Mouse (Mus musculus) heart, adult 2 months (tissue): ENCODE data around the gene Krtap4-1. TPM values are rescaled to one million over a fixed set of nuclear protein-coding genes. Genes with fewer than 3 reads are reported as not detected.

Experiments
- DNase-seq, 2 experiments: peaks; one replicate each; pipeline ENCODE4 v3.0.0; 2021
- H3K27ac ChIP-seq: fragments of 200-600 bp; 2 replicates; pipeline ENCODE4 v1.8.1; 2022
- H3K27me3 ChIP-seq: fragments of 200-500 bp; 2 replicates; pipeline ENCODE4 v1.6.1; 2012; ENCODE audit warnings: mild to moderate bottlenecking, low read length, inconsistent platforms, mixed read lengths; ENCODE audit not compliant: control insufficient read depth, insufficient read depth
- H3K36me3 ChIP-seq: fragments of 200-500 bp; 2 replicates; pipeline ENCODE4 v1.6.1; 2012; ENCODE audit warnings: low read length, inconsistent platforms; ENCODE audit not compliant: control insufficient read depth, insufficient read depth
- H3K4me1 ChIP-seq: fragments of 200-500 bp; 2 replicates; pipeline ENCODE4 v1.6.1; 2011; ENCODE audit warnings: low read length; ENCODE audit not compliant: control insufficient read depth, insufficient read depth
- H3K4me3 ChIP-seq: fragments of 200-600 bp; 2 replicates; pipeline ENCODE4 v1.8.1; 2022
- H3K79me2 ChIP-seq: fragments of 200-500 bp; replicated peaks from 2 replicates; pipeline ENCODE4 v1.6.1; 2012; ENCODE audit warnings: mild to moderate bottlenecking, inconsistent platforms, low read length, moderate library complexity, mixed read lengths; ENCODE audit not compliant: control insufficient read depth, insufficient read depth
- H3K9ac ChIP-seq: fragments of 200-500 bp; 2 replicates; pipeline ENCODE4 v1.6.1; 2012; ENCODE audit warnings: low read depth, mild to moderate bottlenecking, control low read depth, inconsistent platforms, low read length, mixed read lengths
- CTCF ChIP-seq: fragments of 200-600 bp; IDR thresholded peaks from 2 replicates; pipeline ENCODE4 v1.8.1; 2022; ENCODE audit warnings: antibody characterized with exemption, mild to moderate bottlenecking, moderate library complexity
- EP300 ChIP-seq: fragments of 200-500 bp; IDR thresholded peaks from 2 replicates; pipeline ENCODE4 v1.6.1; 2011; ENCODE audit warnings: low read depth, low read length, control low read depth; ENCODE audit not compliant: insufficient read depth
- POLR2A ChIP-seq: fragments of 200-500 bp; IDR thresholded peaks from 2 replicates; pipeline ENCODE4 v1.6.1; 2011; ENCODE audit warnings: mild to moderate bottlenecking, low read depth, low read length, control low read depth; ENCODE audit not compliant: insufficient read depth
- WGBS: fragments of 180-500 bp; shearing (Covaris S2); methylation state at CpG from one replicate; pipeline ENCODE4 v1.1.7; 2018; 5-methylcytosine and 5-hydroxymethylcytosine counted together
- intact Hi-C: fragments of 180-260 bp; cut with DNase I; formaldehyde crosslinking; loops from one replicate; pipeline ENCODE4 v1.15.1; 2025
- polyA plus RNA-seq: library from polyadenylated mRNA; depleted of rRNA; stranded (reverse); fragments of >200 nt; gene quantifications from 2 replicates; pipeline ENCODE4 v1.2.3, GENCODE M21; 2012; rRNA removed
- total RNA-seq, 2 experiments: library from RNA; stranded (reverse); gene quantifications; 2 replicates each; pipeline ENCODE4 v1.2.3; 2021

Gene Krtap4-1
- total and polyA plus RNA-seq, 3 experiments, result not detected

- WGBS, result 83% methylated on average over 6 of the region's 6 CpGs
- Histone ChIP-seq H3K27me3 (no peaks in the 10 kb centered on the region), H3K79me2 (no peaks in the 10 kb centered on the region), H3K36me3 (no peaks in the 10 kb centered on the region), H3K27ac (no peak within 1 kb of the TSS), H3K4me1 (no peaks in the 10 kb centered on the region), H3K4me3 (no peak within 1 kb of the TSS), H3K9ac (no peak within 1 kb of the TSS)
- intact Hi-C loops, result no loop called here
- no peak for TF ChIP-seq CTCF
- no peak for TF ChIP-seq POLR2A
- TF ChIP-seq EP300, result no peak
- no peak for DNase-seq
These were observed 37.1 kb downstream of the Krtap4-1 start, which contains the start of gene Krtap1-3 for GRCm38 (mm10) chr11:99590981-99591380. Gene Krtap1-3 (minus strand): TSS chr11:99591339.

- Histone ChIP-seq H3K79me2 (no peaks in the 10 kb centered on the region), H3K9ac (no peak overlapping the region), H3K4me1 (no peaks in the 10 kb centered on the region), H3K27me3 (no peaks in the 10 kb centered on the region), H3K4me3 (no peak overlapping the region), H3K36me3 (no peaks in the 10 kb centered on the region), H3K27ac (no peak overlapping the region)
- 61% methylated on average over 7 of the region's 7 CpGs for WGBS
- DNase-seq, result no peak
- intact Hi-C loops, result no loop called here
- TF ChIP-seq CTCF, result no peak
- no peak for TF ChIP-seq EP300
- no peak for TF ChIP-seq POLR2A
These were observed 42.9 kb downstream of the Krtap4-1 start for GRCm38 (mm10) chr11:99585096-99585495.

- no peaks in the 10 kb centered on the region for H3K4me1 ChIP-seq
- H3K79me2 ChIP-seq, result no peaks in the 10 kb centered on the region
- intact Hi-C loops, result no loop called here
- TF ChIP-seq EP300 (no peak), CTCF (no peak), POLR2A (no peak)
- no peaks in the 10 kb centered on the region for H3K36me3 ChIP-seq
- WGBS, result 78% methylated on average over 5 of the region's 5 CpGs
- H3K27me3 ChIP-seq, result no peaks in the 10 kb centered on the region
- H3K4me3 ChIP-seq, result no peak within 1 kb of the TSS
- H3K27ac ChIP-seq, result no peak within 1 kb of the TSS
- no peak within 1 kb of the TSS for H3K9ac ChIP-seq
- no peak for DNase-seq
These were observed 44.8 kb downstream of the Krtap4-1 start, which contains the start of gene Krtap1-4 for GRCm38 (mm10) chr11:99583245-99583704. Gene Krtap1-4 (minus strand): TSS chr11:99583654.

GRCm38 (mm10) chr11:99581564-99581963, 46.5 kb downstream of the Krtap4-1 start:
- no peak overlapping the region for H3K4me3 ChIP-seq
- no peaks in the 10 kb centered on the region for H3K79me2 ChIP-seq
- intact Hi-C loops, result no loop called here
- no peak for TF ChIP-seq EP300
- no peak for TF ChIP-seq CTCF
- TF ChIP-seq POLR2A, result no peak
- H3K27me3 ChIP-seq, result no peaks in the 10 kb centered on the region
- H3K4me1 ChIP-seq, result no peaks in the 10 kb centered on the region
- 71% methylated on average over 6 of the region's 6 CpGs for WGBS
- no peaks in the 10 kb centered on the region for H3K36me3 ChIP-seq
- H3K9ac ChIP-seq, result no peak overlapping the region
- no peak for DNase-seq
- no peak overlapping the region for H3K27ac ChIP-seq

- H3K9ac ChIP-seq, result no peak overlapping the region
- DNase-seq, result no peak
- intact Hi-C loops, result no loop called here
- H3K27me3 ChIP-seq, result no peaks in the 10 kb centered on the region
- H3K4me3 ChIP-seq, result no peak overlapping the region
- H3K4me1 ChIP-seq, result no peaks in the 10 kb centered on the region
- H3K27ac ChIP-seq, result no peak overlapping the region
- WGBS, result 90% methylated on average over 5 of the region's 5 CpGs
- no peaks in the 10 kb centered on the region for H3K79me2 ChIP-seq
- no peaks in the 10 kb centered on the region for H3K36me3 ChIP-seq
- TF ChIP-seq POLR2A (no peak), CTCF (no peak), EP300 (no peak)
These were observed 47.0 kb downstream of the Krtap4-1 start for GRCm38 (mm10) chr11:99581051-99581450.

DNA sequence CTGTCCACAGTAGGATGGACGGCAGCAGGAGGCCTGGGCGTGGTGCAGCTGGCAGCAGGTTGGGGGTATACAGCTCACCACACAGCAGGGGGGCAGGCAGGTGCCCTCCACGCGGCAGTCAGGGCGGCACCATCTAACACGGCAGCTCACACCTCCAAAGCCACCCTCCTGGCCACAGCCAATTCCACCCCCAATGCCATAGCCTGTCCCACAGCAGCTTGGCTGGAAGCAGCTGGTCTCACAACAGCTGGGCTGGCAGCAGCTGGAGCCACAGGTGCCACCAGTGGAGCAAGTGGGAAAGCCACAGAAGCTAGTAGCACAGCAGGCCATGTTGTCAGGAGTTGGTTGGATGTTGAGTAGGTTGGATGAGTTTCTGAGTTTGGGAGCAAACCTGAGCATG, 47.4 kb downstream of the Krtap4-1 start, which contains the start of gene Krtap1-5:
Gene Krtap1-5, minus strand, starts transcription at position 381 of the 400 bp plus-strand sequence.
- DNase-seq, result no peak
- Histone ChIP-seq H3K27ac (no peak within 1 kb of the TSS), H3K4me3 (no peak within 1 kb of the TSS), H3K36me3 (no peaks in the 10 kb centered on the region), H3K27me3 (no peaks in the 10 kb centered on the region), H3K79me2 (no peaks in the 10 kb centered on the region), H3K9ac (no peak within 1 kb of the TSS), H3K4me1 (no peaks in the 10 kb centered on the region)
- 75% methylated on average over 6 of the region's 6 CpGs for WGBS
- intact Hi-C loops, result no loop called here
- TF ChIP-seq POLR2A, result no peak
- TF ChIP-seq EP300, result no peak
- no peak for TF ChIP-seq CTCF

Other genes starting within 250 kb of the Krtap4-1 start
Only the 30 nearest of the 38 such genes appear.
- not detected for gene Krt23, start 135.1 kb downstream of the Krtap4-1 start, total RNA-seq
- gene Krt23, start 135.1 kb downstream of the Krtap4-1 start, polyA plus RNA-seq, result 0.80 TPM in 1 of 2 replicates, not detected in the other
- not detected for gene Krt39, start 106.9 kb downstream of the Krtap4-1 start, total RNA-seq
- not detected in 2 replicates for gene Krt39, start 106.9 kb downstream of the Krtap4-1 start, polyA plus RNA-seq
- gene Krt40, start 85.1 kb downstream of the Krtap4-1 start, total RNA-seq, result not detected
- gene Krt40, start 85.1 kb downstream of the Krtap4-1 start, polyA plus RNA-seq, result not detected in 2 replicates
- gene Krtap3-3, start 77.4 kb downstream of the Krtap4-1 start, total RNA-seq, result not detected
- not detected in 2 replicates for gene Krtap3-3, start 77.4 kb downstream of the Krtap4-1 start, polyA plus RNA-seq
- gene Krtap3-2, start 71.4 kb downstream of the Krtap4-1 start, total RNA-seq, result not detected
- gene Krtap3-2, start 71.4 kb downstream of the Krtap4-1 start, polyA plus RNA-seq, result not detected in 2 replicates
- gene Gm11939, start 68.8 kb downstream of the Krtap4-1 start, total RNA-seq, result not detected
- gene Gm11939, start 68.8 kb downstream of the Krtap4-1 start, polyA plus RNA-seq, result not detected in 2 replicates
- gene Krtap3-1, start 61.6 kb downstream of the Krtap4-1 start, total RNA-seq, result not detected
- gene Krtap3-1, start 61.6 kb downstream of the Krtap4-1 start, polyA plus RNA-seq, result not detected in 2 replicates
- gene Krtap1-5, start 47.2 kb downstream of the Krtap4-1 start, total RNA-seq, result not detected
- not detected in 2 replicates for gene Krtap1-5, start 47.2 kb downstream of the Krtap4-1 start, polyA plus RNA-seq
- not detected for gene Krtap1-4, start 44.6 kb downstream of the Krtap4-1 start, total RNA-seq
- gene Krtap1-4, start 44.6 kb downstream of the Krtap4-1 start, polyA plus RNA-seq, result not detected in 2 replicates
- not detected for gene Krtap1-3, start 36.9 kb downstream of the Krtap4-1 start, total RNA-seq
- not detected in 2 replicates for gene Krtap1-3, start 36.9 kb downstream of the Krtap4-1 start, polyA plus RNA-seq
- not detected for gene Krtap9-3, start 30.1 kb downstream of the Krtap4-1 start, total RNA-seq
- not detected in 2 replicates for gene Krtap9-3, start 30.1 kb downstream of the Krtap4-1 start, polyA plus RNA-seq
- not detected for gene Gm11938, start 24.9 kb downstream of the Krtap4-1 start, total RNA-seq
- gene Gm11938, start 24.9 kb downstream of the Krtap4-1 start, polyA plus RNA-seq, result not detected in 2 replicates
- not detected for gene Gm11937, start 18.0 kb downstream of the Krtap4-1 start, total RNA-seq
- not detected in 2 replicates for gene Gm11937, start 18.0 kb downstream of the Krtap4-1 start, polyA plus RNA-seq
- not detected for gene Krtap2-4, start 13.4 kb downstream of the Krtap4-1 start, total RNA-seq
- gene Krtap2-4, start 13.4 kb downstream of the Krtap4-1 start, polyA plus RNA-seq, result not detected in 2 replicates
- gene Gm11562, start 7.8 kb downstream of the Krtap4-1 start, total RNA-seq, result not detected
- not detected in 2 replicates for gene Gm11562, start 7.8 kb downstream of the Krtap4-1 start, polyA plus RNA-seq
- gene Krtap4-2, start 6.8 kb upstream of the Krtap4-1 start, total RNA-seq, result not detected
- not detected in 2 replicates for gene Krtap4-2, start 6.8 kb upstream of the Krtap4-1 start, polyA plus RNA-seq
- not detected for gene Krtap4-7, start 15.9 kb upstream of the Krtap4-1 start, total RNA-seq
- not detected in 2 replicates for gene Krtap4-7, start 15.9 kb upstream of the Krtap4-1 start, polyA plus RNA-seq
- gene Gm11555, start 22.0 kb upstream of the Krtap4-1 start, total RNA-seq, result not detected
- gene Gm11555, start 22.0 kb upstream of the Krtap4-1 start, polyA plus RNA-seq, result not detected in 2 replicates
- gene Gm11563, start 30.7 kb upstream of the Krtap4-1 start, total RNA-seq, result not detected
- gene Gm11563, start 30.7 kb upstream of the Krtap4-1 start, polyA plus RNA-seq, result not detected in 2 replicates
- gene Krtap4-6, start 37.7 kb upstream of the Krtap4-1 start, total RNA-seq, result not detected
- not detected in 2 replicates for gene Krtap4-6, start 37.7 kb upstream of the Krtap4-1 start, polyA plus RNA-seq
- gene Gm14190, start 62.5 kb upstream of the Krtap4-1 start, total RNA-seq, result not detected
- not detected in 2 replicates for gene Gm14190, start 62.5 kb upstream of the Krtap4-1 start, polyA plus RNA-seq
- gene Gm14180, start 106.1 kb upstream of the Krtap4-1 start, total RNA-seq, result not detected
- gene Gm14180, start 106.1 kb upstream of the Krtap4-1 start, polyA plus RNA-seq, result not detected in 2 replicates
- not detected for gene Gm11595, start 144.7 kb upstream of the Krtap4-1 start, total RNA-seq
- not detected in 2 replicates for gene Gm11595, start 144.7 kb upstream of the Krtap4-1 start, polyA plus RNA-seq
- gene Krtap4-8, start 152.5 kb upstream of the Krtap4-1 start, total RNA-seq, result not detected
- not detected in 2 replicates for gene Krtap4-8, start 152.5 kb upstream of the Krtap4-1 start, polyA plus RNA-seq
- gene Krtap4-9, start 157.0 kb upstream of the Krtap4-1 start, total RNA-seq, result not detected
- not detected in 2 replicates for gene Krtap4-9, start 157.0 kb upstream of the Krtap4-1 start, polyA plus RNA-seq
- gene Gm11596, start 165.2 kb upstream of the Krtap4-1 start, total RNA-seq, result not detected
- not detected in 2 replicates for gene Gm11596, start 165.2 kb upstream of the Krtap4-1 start, polyA plus RNA-seq
- gene Gm11569, start 170.7 kb upstream of the Krtap4-1 start, total RNA-seq, result not detected
- not detected in 2 replicates for gene Gm11569, start 170.7 kb upstream of the Krtap4-1 start, polyA plus RNA-seq
- not detected for gene Gm11554, start 176.2 kb upstream of the Krtap4-1 start, total RNA-seq
- gene Gm11554, start 176.2 kb upstream of the Krtap4-1 start, polyA plus RNA-seq, result not detected in 2 replicates
- gene Krtap4-13, start 181.7 kb upstream of the Krtap4-1 start, total RNA-seq, result not detected
- gene Krtap4-13, start 181.7 kb upstream of the Krtap4-1 start, polyA plus RNA-seq, result not detected in 2 replicates
- not detected for gene Gm11564, start 187.4 kb upstream of the Krtap4-1 start, total RNA-seq
- not detected in 2 replicates for gene Gm11564, start 187.4 kb upstream of the Krtap4-1 start, polyA plus RNA-seq